Mouse (Mus musculus) Muller cell, postnatal 12 days (primary cell): ENCODE measurements around the gene Sptbn4.
A peak's percentile ranks its signal among the peaks of the same experiment; 100 is the strongest.

ENCODE experiments used
- DNase-seq: peaks from one replicate; pipeline ENCODE4 v3.0.0-alpha.2; 2015; ENCODE audit errors: inconsistent ontology term

Gene Sptbn4

GRCm38 (mm10) chr7:27327500-27327899, 120.0 kb downstream of the Sptbn4 start:
- no peak for DNase-seq

DNA sequence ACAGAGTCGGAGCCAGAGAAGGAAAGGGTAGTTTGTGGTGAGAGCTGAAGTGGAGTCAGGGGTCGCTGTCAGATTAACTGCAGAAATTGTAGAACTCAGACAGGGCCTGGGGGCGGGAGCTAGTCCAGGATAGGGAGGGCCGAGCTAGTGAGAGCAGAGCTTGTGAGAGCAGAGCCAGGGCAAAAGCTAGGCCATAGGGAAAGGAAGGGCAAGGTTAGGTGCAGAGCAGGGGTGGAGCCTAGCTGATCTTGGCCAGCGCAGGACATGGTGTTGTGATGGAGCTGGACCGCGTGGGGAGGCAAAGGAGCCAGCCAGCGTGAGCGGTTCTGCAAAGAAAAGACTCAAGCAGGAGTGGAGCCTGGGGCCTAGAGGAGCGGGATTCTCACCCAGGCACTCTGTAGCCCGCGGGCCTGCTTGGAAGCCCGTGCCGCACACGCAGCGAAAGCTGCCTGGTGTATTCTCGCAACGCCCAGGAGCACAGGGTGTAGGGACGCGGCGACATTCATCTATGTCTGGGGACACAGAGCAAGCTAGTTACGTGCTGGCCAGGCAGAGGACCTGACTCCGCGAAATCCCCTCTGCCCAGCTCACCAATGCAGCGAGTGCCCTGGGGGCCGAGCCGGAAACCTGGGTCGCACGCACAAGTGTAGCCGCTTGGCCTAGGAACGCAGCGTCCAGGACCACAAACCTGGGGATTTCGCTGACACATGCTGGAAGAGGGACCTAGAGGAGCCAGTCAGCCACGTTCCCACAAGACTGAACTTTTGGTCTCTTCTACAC, 121.2 kb downstream of the Sptbn4 start:
- DNase-seq, result no peak

- peak; percentile 51 for DNase-seq
These were observed 121.8 kb downstream of the Sptbn4 start for GRCm38 (mm10) chr7:27325697-27326096.

DNA sequence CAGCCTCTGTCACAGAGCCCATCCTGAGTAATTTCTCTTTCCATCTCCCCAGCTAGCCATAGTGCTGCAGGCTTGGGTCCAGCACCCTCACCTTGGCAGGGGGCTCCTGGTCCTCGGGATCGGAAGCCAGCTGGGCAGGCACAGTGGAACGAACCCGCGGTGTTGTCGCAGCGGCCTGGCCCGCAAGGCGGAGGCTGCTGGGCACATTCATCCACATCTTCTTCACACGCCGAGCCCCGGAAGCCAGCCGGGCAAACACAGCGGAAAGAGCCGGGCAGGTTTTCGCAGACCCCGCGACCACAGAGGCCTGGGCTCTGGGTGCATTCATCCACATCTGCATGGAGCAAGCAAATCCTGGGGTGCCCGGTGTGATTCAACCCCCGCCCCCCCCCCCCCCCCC, 122.6 kb downstream of the Sptbn4 start:
- DNase-seq, result no peak

DNA sequence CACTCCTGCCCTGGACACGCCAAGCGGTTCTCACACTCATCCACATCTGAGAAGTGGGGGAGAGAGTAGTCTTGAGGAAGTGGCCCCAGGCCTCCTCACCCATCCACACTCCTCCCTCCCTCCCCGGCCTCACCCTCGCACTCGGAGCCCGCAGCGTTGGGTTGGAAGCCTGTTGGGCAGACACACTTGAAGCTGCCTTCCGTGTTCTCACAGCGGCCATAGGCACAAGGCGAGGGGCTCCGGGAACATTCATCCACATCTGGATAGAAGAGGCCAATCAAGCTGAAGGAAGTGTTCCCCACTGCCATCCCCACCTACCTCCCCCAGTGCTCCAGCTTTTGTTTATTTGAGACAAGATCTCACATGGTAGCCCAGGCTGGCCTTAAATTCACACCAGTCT, 123.3 kb downstream of the Sptbn4 start:
- no peak for DNase-seq

DNA sequence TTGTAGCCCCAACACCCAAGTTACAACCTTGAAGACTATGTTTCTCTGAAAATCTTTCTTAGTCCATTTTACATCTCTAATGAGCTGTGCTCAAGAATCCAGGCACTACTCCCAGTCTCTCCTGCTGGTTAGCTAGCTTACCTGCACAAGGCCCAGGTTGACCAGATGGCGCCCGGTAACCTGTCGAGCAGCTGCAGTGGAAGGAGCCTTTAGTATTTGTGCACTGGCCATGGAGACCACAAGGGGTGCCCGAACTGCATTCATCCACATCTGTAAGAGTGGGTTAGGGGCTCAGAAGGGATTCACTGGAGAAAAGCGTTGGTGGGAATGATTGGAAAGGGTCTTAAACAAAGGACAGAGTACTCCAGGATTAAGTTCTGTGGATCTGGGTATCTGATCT, 124.5 kb downstream of the Sptbn4 start:
- DNase-seq, result no peak

DNA sequence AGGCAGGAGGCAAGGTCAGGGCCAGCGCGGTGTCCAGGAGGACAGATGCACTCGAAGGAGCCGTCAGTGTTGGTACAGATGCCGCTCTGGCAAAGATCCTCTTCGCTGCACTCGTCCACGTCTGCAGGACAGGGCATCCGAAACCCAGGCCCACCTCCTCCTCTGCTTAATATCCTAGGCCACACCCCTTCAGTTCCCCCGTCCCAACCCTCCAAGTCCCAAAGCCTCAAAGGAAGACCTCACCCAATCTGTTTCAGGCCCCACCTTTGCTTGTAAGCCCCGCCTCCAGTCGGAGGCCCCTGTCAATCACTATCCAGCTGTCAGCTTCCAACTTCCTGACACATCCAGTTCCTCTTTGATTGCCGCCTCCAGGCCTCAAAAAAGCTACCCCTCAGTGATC, 125.2 kb downstream of the Sptbn4 start:
- no peak for DNase-seq

DNA sequence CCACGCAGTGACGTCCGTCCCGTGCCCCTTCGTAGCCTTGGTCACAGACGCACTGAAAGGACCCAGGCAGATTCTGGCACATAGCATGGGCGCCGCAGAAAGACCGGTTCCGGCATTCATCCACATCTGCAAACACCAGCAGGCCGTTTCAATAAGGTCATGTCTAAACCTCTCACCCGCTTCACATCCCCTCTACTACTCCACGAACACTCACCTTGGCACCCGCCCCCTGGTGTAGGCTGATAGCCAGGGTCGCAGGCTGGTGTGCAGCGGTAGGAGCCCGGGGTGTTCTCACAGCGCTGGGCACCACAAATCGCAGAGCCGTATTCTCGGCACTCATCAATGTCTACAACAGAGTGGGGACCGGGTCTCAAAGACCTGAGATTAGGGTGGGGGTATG, 128.1 kb downstream of the Sptbn4 start:
- no peak for DNase-seq

GRCm38 (mm10) chr7:27315958-27316357, 131.5 kb downstream of the Sptbn4 start:
- peak; percentile 78 for DNase-seq

- no peak for DNase-seq
These were observed 133.1 kb downstream of the Sptbn4 start for GRCm38 (mm10) chr7:27314393-27314792.

GRCm38 (mm10) chr7:27311651-27312284, 135.7 kb downstream of the Sptbn4 start:
- DNase-seq, result no peak

- no peak for DNase-seq
These were observed 136.4 kb downstream of the Sptbn4 start for GRCm38 (mm10) chr7:27310996-27311535.

DNA sequence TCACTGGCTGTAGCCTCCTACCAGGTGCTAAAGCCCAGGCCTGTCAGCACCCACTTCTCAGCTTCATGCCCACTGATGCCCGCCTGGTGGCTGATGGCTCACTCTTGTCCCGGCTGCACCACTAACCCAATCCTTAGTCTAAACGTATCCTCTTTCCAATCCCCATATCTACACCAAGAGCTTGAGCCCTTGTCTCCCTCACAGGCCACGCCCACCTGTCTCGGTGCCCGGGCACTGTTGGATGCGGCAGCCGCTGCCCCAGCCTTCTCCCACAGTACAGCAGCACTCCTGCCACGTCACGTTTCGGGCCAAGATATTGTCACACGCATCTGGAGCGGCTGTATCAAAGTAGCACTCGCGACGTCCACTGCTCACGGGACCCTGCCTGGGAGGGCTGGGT, 137.2 kb downstream of the Sptbn4 start:
- DNase-seq, result peak; percentile 68

DNA sequence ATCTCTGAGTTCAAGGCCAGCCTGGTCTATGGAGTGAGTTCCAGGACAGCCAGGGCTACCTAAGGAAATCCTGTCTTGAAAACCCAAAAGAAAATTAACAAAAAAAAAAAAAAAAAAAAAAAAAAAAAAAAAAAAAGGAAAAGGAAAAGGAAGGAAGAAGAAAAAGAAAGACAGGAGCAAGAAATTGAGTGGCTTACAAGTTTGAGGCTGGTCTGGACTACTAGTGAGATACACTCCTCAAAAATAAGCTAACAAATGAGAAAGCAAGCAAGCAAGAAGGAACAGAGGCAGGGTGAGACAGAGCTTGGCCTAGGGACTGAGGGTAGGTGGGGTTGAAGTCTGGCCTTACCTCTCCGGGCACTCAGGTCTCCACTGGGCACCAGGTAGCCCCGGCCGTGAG, 137.7 kb downstream of the Sptbn4 start:
- no peak for DNase-seq

DNA sequence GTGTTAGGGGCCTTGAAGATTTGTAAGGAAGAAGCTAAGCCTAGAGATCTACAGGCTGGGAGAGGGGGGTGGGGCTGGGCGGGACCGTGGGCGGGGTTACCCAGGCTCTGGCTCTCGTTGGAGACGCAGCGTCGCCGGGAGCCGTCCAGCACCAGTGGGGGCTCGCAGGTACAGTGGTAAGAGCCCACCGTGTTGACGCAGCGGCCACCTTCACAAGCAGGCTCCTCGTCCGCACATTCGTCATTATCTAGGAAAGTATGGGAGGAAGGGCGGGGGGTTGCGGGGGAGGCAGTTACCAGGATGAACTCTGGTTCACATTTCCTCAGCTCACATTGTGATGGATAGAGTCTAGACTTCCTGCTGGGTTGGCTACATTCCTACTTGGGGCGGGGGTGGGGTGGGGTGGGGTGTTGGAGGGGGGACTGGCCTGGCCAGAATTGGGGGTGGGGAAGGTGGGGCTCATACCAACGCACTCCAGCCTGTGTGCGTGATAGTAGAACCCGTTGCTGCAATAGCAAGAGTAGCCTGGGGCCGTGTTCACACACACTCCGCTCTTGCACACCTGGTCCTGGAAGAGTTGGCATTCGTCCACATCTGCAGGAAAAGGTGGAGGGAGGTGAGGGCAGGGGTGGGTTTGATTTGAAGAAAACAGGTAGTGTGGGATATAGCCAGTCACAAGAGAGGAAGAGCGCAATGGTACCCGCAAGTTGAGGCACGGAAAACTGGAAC, 138.5 kb downstream of the Sptbn4 start:
- DNase-seq, result no peak

DNA sequence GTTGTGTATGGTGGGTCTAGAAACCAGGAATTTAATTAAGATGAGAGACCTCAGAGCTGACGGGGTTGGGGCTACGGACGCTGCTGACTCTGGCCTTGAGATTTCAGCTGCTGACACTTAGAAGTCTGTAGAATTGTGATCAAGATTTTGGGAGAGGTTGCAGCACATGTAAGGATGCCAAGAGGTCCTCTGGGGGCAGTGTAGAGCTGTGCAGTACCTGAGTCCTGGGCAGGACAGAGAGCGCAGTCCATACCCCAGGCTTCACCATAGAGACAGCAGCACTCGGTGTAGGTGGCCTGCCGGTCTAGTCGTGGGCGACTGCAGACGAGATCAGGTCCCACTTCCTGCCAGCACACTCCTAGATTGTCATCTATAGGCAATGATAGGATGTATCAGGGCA, 139.9 kb downstream of the Sptbn4 start:
- DNase-seq, result no peak
